Mouse (Mus musculus): ENCODE measurements around the gene Plcg2.

Gene Plcg2

GRCm38 (mm10) chr8:117498179-117498914 is at the start of gene Plcg2:
Gene Plcg2 (plus strand): TSS chr8:117498291.
- DNase-seq = peak; percentile 50 to 72

GRCm38 (mm10) chr8:117451072-117451471 is 47.0 kb upstream of the Plcg2 start:
- DNase-seq = no peak

DNA sequence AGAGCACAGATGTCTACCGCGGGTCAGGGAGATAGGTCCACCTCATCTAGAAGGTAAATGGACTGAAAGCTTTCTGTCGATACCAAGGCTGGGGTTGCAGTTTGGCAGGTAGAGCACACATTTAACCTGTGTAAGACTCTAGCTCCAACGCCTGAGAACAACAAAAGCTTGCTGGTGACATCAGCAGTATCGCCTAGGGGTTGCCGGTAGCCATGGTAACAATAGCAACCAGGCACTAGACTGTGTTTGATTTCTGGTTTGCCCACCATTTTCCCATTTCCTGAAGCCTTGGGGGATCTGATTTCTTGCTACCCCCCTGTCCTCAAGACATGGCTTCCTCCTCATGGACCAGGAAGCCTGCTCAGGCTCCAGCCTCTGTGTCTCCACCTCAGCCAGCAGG is 44.1 kb upstream of the Plcg2 start:
- DNase-seq = no peak

GRCm38 (mm10) chr8:117454516-117455116 is 43.5 kb upstream of the Plcg2 start:
- no peak for DNase-seq

DNA sequence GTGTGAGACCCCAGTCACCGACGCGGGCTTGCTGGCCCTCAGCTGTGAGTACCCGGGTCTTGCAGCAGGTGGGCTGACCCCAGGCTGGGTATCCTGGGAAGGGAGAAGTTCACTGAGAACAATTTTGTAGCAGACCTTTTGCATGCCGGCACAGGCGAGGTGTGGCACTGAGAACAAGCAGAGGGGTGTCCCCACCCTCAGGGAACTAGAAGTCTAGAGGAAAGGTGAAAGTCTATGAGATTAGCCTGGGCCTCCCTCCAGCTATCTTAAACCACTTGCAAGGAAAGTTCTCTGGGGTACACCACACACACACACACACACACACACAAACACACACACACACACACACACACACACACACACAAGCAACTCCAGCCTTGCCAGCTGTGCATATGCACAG is 42.4 kb upstream of the Plcg2 start:
- no peak for DNase-seq

GRCm38 (mm10) chr8:117458440-117458839 is 39.7 kb upstream of the Plcg2 start:
- no peak for DNase-seq

- no peak for DNase-seq
Measured at GRCm38 (mm10) chr8:117462701-117463284, 35.3 kb upstream of the Plcg2 start.

- DNase-seq = peak in 1 of 2 experiments; percentile 45
Measured at GRCm38 (mm10) chr8:117464525-117464924, 33.6 kb upstream of the Plcg2 start.

DNA sequence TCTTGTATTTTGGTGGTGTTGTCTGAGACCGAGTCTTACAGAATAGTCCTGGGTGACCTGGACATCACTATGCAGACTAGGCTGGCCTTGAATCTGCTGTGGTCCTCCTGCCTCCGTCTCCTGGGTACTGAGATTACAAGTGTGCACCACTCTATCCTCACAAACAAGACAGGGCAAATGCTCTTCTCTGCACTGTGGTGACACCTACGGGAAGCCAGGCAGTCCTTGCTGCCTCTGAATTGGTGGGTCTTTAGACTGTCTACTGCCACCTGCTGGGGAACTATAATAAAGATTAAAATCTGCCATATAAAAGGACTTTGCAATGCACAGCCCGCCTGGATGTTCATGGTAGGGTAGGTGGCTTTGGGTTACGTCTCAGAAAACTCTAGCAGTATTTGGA is 32.8 kb upstream of the Plcg2 start:
- peak; percentile 71 to 72 for DNase-seq

DNA sequence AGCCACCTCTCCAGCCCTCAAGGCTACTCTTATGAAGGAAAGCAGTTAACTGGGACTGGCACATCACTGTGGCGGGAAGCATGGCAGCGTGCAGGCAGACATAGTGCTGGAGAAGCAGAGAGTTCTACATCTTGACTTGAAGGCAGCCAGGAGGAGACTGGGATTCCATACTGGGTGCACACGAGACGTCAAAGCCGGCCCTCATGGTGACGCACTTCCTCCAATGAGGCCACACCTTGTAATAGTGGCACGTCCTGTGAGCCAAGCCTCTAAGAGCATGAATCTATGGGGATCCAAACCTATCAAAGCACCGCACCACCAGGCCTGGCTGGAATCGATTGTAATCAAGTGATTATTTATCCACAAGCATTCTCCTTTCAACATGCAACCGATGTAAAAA is 30.6 kb upstream of the Plcg2 start:
- no peak for DNase-seq

- DNase-seq = peak; percentile 56 to 71
Measured at GRCm38 (mm10) chr8:117469431-117470341, 28.4 kb upstream of the Plcg2 start.

GRCm38 (mm10) chr8:117470342-117470781 is 27.7 kb upstream of the Plcg2 start:
- peak; percentile 89 to 93 for DNase-seq

DNA sequence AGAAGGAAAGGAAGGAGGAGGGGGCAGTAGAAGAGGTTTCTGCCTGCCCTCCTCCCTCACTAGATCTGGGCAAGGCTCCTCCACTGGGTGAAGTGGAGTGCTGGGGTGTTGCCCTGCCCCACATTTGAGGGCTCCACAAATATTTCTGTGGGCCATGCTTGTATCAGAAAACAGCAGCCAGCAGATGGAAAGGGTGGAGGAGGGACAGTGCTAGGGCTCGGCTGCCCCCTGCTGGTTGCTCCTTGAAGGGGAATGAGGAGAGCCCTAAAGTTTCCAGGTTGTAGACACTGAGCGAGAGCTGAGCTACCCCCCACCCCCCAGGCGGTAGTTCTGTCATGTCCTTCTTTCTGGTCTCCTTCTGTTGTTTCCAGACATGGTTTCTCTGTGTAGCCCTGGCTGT is 26.9 kb upstream of the Plcg2 start:
- DNase-seq = peak; percentile 68 to 85

- no peak for DNase-seq
Measured at GRCm38 (mm10) chr8:117471655-117472054, 26.4 kb upstream of the Plcg2 start.

DNA sequence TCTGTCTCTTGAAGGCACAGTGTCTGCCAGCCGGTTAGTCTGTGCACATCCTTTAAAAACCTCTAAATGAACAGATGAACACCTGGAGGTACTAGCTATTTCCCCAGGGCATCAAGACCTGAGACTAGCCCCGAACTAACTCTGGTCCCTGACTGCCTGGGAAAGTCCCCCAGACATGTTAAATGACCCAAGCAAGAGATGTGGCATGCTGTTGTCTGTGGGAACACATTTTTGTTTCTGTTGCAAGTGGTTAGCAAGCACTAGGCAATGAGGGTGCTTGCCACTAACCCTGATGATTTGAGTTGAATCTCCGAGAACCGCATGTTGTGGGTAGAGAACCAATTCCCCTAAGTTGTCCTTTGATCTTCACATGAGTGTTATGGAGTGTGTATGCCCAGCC is 25.8 kb upstream of the Plcg2 start:
- DNase-seq = no peak

- DNase-seq = peak; percentile 91 to 97
Measured at GRCm38 (mm10) chr8:117474944-117475343, 23.1 kb upstream of the Plcg2 start.

GRCm38 (mm10) chr8:117475819-117476218 is 22.3 kb upstream of the Plcg2 start:
- peak in 1 of 2 experiments; percentile 45 for DNase-seq

DNA sequence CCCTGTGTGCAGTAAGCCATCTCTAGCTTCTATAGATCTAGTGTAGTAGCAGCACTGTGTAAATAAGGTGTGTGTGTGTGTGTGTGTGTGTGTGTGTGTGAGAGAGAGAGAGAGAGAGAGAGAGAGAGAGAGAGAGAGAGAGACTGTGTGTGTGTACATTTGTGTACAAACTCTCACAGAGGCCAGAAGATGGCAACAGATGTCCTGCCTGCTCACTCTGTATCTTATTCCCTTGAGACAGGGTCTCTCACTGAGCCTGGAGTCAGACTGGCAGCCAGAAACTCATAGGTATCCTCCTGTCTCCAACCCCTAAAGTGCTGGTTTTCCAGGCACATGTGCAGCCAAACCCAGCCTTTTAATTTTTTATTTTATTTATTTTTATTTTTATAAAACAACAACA is 20.0 kb upstream of the Plcg2 start:
- DNase-seq = no peak

- DNase-seq = no peak
Measured at GRCm38 (mm10) chr8:117479996-117480395, 18.1 kb upstream of the Plcg2 start.

DNA sequence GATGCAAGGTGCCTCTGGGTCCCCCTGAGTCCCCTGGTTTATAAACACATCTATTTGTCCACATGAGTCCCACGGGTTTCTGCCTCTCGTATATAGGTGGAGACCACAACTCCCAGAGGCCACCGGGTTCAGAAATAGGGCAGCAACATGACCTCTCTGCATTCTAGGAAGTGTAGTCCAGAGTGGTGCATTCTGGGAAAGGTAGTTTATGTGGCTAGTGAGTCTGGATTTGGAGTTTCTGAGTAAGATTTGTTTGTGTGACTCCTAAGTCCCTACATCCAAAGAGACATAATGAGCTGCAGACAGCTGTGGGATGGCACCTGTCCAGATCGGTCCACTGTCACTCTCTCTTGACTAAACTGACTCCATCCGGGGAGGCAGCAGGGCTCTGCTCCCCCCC is 17.6 kb upstream of the Plcg2 start:
- DNase-seq = no peak

DNA sequence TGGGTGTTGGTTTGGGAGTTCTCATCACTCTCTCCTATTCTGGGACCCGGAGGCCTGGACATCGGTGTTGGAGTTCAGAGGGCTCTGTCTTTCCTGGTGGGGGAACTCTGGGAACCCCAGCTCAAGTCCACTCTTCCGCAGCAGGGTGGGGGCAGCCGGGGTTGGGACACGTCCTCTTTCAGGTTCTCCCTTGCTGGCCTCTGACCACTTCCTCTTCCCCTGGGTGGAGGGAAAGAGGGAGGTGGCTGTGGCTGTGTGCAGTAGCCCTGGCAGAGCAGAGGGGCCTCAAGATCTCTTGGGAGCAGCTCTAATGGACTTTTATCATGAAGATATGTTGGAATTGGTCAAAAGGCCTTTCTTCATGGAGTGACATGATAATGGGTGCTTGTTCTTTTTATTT is 16.3 kb upstream of the Plcg2 start:
- DNase-seq = peak in 1 of 2 experiments; percentile 44

GRCm38 (mm10) chr8:117484731-117485130 is 13.4 kb upstream of the Plcg2 start:
- no peak for DNase-seq

DNA sequence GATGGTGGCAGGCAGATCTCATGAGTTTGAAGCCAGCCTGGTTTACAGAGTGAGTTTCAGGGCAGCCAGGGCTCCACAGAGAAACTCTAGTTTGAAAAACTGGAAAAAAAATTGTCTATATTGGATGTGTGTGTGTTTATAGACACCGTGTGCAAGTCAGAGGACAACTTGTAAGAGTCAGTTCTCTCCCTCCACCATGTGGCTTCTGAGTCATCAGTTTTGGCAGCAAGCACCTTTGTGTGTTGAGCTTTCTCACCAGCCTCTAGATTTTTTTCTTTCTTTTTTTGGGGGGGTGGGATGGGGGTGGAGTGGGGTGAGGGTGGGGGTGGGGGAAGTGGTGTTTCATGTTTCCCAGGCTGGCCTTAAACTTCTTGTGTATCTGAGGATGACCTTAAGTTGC is 12.8 kb upstream of the Plcg2 start:
- DNase-seq = no peak
